Mouse (Mus musculus): ENCODE measurements around the gene 1110051M20Rik.

- TF ChIP-seq CTCF (IDR thresholded peaks at IDR 0.05; ENCODE audit: low read depth, low read length) (no peak), GATA1 (IDR thresholded peaks at IDR 0.05; ENCODE audit: borderline replicate concordance, low read length) (no peak)
These were observed 159.9 kb downstream of the 1110051M20Rik start for GRCm38 (mm10) chr2:91284375-91285199.
